Mouse (Mus musculus) bone marrow macrophage, adult 2 months (primary cell): ENCODE results near the gene Fam163a.

Experiments used
- CTCF ChIP-seq: IDR thresholded peaks from 2 replicates; pipeline ENCODE4 v1.5.1; 2012; ENCODE audit warnings: low read depth, mild to moderate bottlenecking, low read length, moderate library complexity
- POLR2A ChIP-seq: IDR thresholded peaks from 2 replicates; pipeline ENCODE4 v1.6.1; 2012; ENCODE audit warnings: mild to moderate bottlenecking, low read depth, low read length, borderline replicate concordance

GRCm38 (mm10) chr1:156116770-156117169, 88.1 kb downstream of the Fam163a start:
- TF ChIP-seq CTCF (no peak), POLR2A (no peak)
